In the genomic region with DNA sequence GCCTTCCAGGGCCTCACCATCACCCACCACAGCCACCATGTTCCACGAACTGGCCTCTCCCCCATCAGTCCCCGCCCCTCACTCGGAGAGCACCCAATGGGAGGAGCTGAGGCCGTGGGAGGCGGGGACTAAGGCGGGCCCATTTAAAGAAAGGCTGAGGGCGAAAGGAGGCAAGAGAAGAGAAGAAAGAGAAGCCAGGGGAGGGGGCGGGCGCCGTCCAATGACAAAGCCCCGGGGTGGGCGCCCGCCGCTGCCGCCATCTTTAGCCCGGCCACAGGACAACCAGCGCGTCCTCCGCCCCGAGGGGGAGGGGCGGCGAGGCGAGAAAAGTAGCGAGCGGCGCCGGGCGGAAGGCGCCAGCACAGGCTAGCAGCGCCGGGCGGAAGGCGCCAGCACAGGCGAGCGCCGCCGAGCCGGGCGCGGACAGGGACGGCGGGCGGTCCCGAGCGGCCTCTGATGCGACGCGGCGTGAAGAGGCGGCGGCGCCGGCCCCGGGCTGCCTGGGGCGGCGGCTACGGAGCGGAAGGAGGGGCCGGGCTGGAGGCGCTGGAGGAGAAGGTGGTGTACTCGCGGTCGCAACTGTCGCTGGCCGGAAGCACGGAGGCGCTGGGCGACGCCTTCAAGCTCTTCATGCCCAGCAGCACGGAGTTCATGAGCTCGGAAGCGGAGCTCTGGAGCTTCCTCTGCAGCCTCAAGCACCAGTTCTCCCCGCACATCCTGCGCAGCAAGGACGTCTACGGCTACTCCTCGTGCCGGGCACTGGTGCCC, we compare ENCODE assay signal across 1 mouse cellular context.
TF ChIP-seq lines count a peak whose summit lies in the region.

A gene (plus strand): TSS at position 177 of the 768 bp plus-strand sequence.

TF ChIP-seq in CH12.LX, 34 proteins besides CTCF, POLR2A, EP300 and RAD21 (continued from another document):
- TF ChIP-seq USF1 (IDR thresholded peaks at IDR 0.05; ENCODE audit: low read depth, low read length) = no peak
- TF ChIP-seq ZC3H11A (IDR thresholded peaks at IDR 0.05; ENCODE audit: low read depth, low read length) = no peak
- TF ChIP-seq NRF1 (IDR thresholded peaks at IDR 0.05; ENCODE audit: low read depth, low read length) = peak; percentile 42; the same call in 1 of the 2 replicates
- peak; percentile 48; the same call in 1 of the 2 replicates for TF ChIP-seq SIN3A (IDR thresholded peaks at IDR 0.05; ENCODE audit: low read length)
- TF ChIP-seq ZNF384 (IDR thresholded peaks at IDR 0.05; ENCODE audit: low read depth, low read length) = no peak
- 0 out of 2 replicates have a peak, but pooled peaks have one; percentile 9 for TF ChIP-seq IRF4 (IDR thresholded peaks at IDR 0.05; ENCODE audit: low read depth, low read length)
- peak; percentile 55; the same call in 1 of the 2 replicates for TF ChIP-seq ZMIZ1 (IDR thresholded peaks at IDR 0.05; ENCODE audit: low read depth, low read length)
- TF ChIP-seq ZKSCAN1 (IDR thresholded peaks at IDR 0.05; ENCODE audit: borderline replicate concordance, low read depth, low read length) = no peak
- peak; percentile 66; the same call in 1 of the 2 replicates for TF ChIP-seq NELFE (IDR thresholded peaks at IDR 0.05; ENCODE audit: low read depth, low read length)
- peak; percentile 37 for TF ChIP-seq UBTF (IDR thresholded peaks at IDR 0.05; ENCODE audit: low read depth, low read length)
- no peak for TF ChIP-seq KAT2A (IDR thresholded peaks at IDR 0.05; ENCODE audit: insufficient replicate concordance, low read length)
- TF ChIP-seq MAZ (IDR thresholded peaks at IDR 0.05; ENCODE audit: low read depth, low read length) = peak; percentile 70
- TF ChIP-seq SMC3 (IDR thresholded peaks at IDR 0.05; ENCODE audit: low read depth, low read length) = no peak
